Mouse (Mus musculus) kidney, postnatal 25 days (tissue): ENCODE results near the gene Dalrd3.
A peak's percentile ranks its signal among the peaks of the same experiment; 100 is the strongest.

Experiments used
- DNase-seq, 2 experiments: peaks; one replicate each; pipeline ENCODE4 v3.0.0; 2021; ENCODE audit warnings: mixed read lengths in 2 of 2

The Dalrd3 gene

DNA sequence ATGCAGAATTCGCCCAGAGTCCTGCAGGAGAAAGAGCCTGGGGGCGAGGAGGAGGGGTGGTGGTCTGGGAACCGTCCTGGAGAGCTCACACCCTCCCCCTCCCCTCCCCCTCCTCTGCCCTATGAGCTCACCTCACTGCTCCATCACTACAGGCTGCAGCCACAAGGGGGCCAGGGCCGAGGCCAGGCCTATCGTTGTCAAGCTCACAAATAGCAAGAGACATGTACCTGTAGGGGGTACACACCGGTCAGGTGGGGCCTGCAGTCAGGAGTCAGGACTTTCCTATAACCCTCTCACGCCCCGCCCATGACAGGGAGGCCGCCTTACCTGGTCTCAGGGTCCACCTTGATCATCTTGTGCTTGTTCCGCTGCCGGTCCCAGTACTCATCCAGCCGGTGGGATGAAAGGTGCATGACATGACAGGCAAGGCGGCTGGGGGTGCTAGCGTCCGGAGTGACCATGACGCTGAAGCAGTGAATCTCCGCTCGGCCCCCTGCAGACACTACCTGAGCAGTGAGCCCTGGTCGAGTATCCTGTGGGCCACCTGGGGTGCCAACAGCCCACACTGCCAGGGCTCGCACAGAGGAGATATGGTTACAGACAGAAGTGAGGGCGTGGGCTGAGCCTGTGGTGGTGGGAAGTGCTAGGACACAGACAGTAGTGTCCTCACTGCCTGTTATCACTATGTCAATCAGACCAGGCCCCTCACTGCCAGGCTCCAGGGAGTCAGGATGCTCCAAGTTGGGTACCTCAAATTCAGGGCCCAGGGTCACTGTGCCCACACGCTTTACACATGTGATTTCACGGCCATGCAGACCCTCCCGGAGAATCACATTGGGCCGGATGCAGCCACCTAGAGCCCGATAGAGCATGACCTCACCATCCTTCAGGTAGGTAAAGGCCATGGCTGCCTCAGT lies 4.3 kb downstream of the Dalrd3 start:
- DNase-seq = peak; percentile 75 to 84

- peak in 1 of 2 experiments; percentile 38 for DNase-seq
Observed at GRCm38 (mm10) chr9:108574921-108575320, 5.2 kb downstream of the Dalrd3 start.

GRCm38 (mm10) chr9:108575321-108576297 lies 5.9 kb downstream of the Dalrd3 start:
- DNase-seq = no peak

GRCm38 (mm10) chr9:108577025-108577424 lies 7.3 kb downstream of the Dalrd3 start:
- DNase-seq = no peak

DNA sequence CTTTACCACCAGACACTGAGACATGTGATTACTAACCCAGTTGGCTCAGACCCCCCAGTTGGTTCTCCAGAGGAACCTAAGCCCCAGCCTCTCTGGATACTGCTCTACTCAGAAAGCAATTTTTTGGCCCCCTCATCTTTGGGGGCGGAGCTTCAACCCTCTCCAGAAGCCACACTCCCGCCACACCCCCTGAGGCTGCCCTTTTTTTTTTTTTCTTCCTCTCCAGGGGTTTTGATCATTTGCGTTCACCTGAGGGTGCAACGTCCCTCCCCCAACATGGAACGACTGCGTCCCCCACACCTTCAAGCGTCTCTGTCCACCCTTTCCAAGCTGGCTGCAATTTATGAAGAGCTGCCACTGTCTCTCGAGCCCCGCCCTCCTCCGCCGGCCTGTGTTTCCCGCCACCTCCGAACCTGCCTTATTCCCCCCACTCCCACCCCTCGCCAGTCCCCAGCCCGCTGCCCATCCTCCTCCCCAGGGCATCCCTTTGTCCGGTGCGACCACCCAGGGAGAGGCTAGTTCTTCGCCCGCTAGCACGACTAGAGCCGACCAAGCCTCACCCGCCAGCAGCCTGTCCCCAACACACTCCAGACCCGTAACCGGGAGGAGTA lies 8.4 kb downstream of the Dalrd3 start:
- peak; percentile 49 to 69 for DNase-seq

- DNase-seq = peak; percentile 95 to 99
Observed at GRCm38 (mm10) chr9:108578545-108579343, 9.1 kb downstream of the Dalrd3 start, which contains the start of gene Wdr6. TSS of gene Wdr6 (minus strand) at chr9:108578739.

- no peak for DNase-seq
Observed at GRCm38 (mm10) chr9:108579344-108579690, 9.6 kb downstream of the Dalrd3 start.

DNA sequence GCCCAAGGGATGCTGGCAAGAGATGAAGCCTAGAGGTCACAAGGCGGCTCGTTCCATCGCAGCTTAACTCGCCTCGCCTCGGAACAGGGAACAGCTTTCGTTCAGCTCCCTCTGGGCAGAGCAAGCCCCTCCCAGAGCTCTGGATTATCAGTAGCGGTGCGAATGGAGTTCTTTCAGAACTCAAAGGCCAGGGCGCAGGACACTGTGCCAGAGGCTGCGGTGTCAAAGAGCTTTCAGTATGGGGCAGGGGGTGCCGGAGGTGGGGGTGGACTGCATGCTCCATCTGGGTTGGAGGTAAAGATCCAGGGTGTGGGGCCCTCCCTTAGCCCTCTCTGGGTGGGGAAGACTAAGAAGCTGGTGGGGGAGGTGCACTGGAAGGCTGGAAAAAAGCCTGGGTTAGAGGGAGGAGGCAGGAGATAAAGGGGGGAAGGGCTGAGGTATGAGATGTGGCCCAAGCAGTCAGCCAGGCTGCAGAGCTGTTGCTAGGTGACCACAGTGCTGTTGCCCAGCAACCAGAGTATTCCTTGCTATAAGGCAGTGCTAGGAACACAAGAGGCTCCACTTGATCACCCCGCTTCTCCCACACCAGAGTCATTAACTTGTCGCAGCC lies 18.0 kb downstream of the Dalrd3 start:
- peak; percentile 54 to 80 for DNase-seq

- DNase-seq = no peak
Observed at GRCm38 (mm10) chr9:108589229-108589628, 19.5 kb downstream of the Dalrd3 start.

DNA sequence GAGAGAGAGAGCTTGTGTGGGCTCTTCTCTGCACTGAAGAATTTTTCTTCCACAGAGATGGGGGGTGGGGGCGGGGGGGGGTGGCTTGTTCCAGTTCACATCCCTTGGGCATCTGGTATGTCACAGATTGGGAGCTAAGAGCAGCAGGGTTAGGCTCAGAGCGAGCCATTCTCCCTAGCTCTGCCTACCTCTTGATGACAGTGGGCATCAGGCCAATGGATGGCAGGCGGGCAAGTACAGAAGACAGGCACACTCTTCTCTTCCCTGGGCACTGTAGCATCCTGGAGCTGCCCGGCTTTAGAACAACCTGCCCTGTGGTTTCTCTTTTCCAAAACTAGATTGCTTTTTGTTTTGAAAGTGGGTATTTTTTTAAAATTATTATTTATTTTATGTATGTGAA lies 21.8 kb downstream of the Dalrd3 start:
- DNase-seq = no peak

DNA sequence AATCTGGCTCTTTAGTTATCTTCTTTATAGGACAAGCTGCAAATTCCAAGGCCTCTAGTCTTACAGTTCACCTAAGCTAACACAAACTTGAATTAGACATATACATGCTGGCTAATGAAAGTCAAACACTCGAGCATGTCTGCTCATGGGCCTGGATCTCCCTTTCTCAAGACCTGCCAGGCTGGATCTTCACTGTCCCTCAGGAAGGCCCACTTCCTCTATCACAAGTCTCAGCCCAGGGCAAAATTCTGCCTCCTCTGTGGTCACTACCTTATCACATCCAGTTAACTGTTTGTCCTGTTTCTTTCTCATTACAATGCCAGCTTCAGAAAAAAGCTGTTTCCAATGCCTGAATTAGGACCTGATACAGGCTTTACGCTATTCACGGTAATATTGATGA lies 24.7 kb downstream of the Dalrd3 start:
- no peak for DNase-seq

- peak; percentile 53 to 78 for DNase-seq
Observed at GRCm38 (mm10) chr9:108596998-108597764, 27.5 kb downstream of the Dalrd3 start, which contains the start of gene P4htm. TSS of gene P4htm (minus strand) at chr9:108597667.

DNA sequence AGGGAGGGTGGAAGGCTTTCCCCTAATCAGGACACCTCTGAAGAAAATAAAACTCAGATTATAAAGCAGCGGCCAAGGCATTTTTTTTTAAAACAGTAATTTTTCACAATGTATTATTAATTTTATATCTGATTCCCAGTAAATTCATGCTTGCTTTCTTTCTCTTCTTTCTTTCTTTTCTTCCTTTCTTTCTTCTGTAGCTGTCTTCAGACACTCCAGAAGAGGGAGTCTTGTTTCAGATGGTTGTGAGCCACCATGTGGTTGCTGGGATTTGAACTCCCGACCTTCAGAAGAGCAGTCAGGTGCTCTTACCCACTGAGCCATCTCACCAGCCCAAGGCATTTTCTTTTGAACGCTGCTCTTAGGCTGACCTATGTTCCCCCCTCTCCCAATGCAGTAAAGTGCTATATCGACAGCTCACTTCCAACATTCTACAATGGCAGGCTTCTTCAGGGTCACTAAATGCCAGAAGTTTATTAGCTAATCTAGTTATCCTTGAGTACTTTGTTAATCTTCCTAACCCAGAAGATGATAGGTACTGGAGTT lies 29.4 kb downstream of the Dalrd3 start:
- no peak for DNase-seq

- DNase-seq = no peak
Observed at GRCm38 (mm10) chr9:108600011-108600410, 30.3 kb downstream of the Dalrd3 start.

- DNase-seq = no peak
Observed at GRCm38 (mm10) chr9:108601986-108602385, 32.3 kb downstream of the Dalrd3 start.

- DNase-seq = peak in 1 of 2 experiments; percentile 21
Observed at GRCm38 (mm10) chr9:108607929-108608328, 38.2 kb downstream of the Dalrd3 start.

DNA sequence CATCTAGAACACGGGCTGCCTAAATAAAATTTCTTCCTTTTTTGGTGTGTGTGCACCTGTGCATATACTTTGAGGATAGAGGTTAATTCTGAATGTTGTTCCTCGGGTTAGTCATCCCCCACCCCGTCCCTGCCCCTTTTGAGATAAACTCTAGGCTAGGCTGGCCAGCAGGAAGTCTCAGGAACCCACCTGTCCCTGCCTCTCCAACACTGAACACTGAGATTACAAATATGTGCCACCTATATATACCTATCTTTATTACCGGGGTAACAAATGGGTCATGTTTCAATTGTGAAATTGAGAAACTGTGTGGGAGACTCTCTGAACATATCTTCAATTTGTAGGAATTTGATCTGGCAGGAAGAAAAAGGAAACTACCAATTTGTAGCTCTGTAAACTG lies 39.2 kb downstream of the Dalrd3 start:
- no peak for DNase-seq

DNA sequence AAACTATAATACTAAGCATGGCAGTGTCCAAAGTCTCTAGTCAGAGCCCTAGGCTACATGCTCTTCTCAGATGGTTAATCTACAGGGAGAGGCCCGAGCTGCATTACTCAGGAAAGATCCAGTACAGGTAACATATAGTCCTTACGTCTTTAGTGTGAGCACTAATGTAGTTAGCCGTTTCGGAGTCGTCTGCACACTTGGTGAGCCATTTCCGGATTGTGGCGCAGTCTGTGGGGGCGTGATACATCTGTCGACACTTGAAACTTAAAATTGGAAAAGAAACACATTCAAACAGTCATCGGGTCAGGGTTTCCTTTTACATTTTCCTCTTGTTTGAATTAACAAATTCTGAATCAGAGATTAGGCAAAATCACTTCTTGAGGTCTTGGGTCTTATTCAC lies 41.8 kb downstream of the Dalrd3 start:
- no peak for DNase-seq

GRCm38 (mm10) chr9:108617301-108617700 lies 47.6 kb downstream of the Dalrd3 start:
- DNase-seq = no peak
